Mouse (Mus musculus) liver, embryonic 15.5 days (tissue): ENCODE measurements around the gene Tmem176b. TPM values are rescaled to one million over a fixed set of nuclear protein-coding genes. Genes with fewer than 3 reads are reported as not detected.

Experiments
- ATAC-seq: fragments of 200-750 bp; cut with Nextera tagmentation; 2 replicates; pipeline ENCODE4 v1.8.0; 2017; ENCODE audit warnings: moderate number of reproducible peaks, mild to moderate bottlenecking, moderate library complexity; ENCODE audit not compliant: insufficient read depth
- H3K27ac ChIP-seq: fragments of 300-500 bp; sonication (generic); replicated peaks from 2 replicates; pipeline ENCODE4 v1.5.1; 2015; ENCODE audit warnings: mild to moderate bottlenecking, inconsistent platforms
- H3K27me3 ChIP-seq: fragments of 300-500 bp; sonication (generic); 2 replicates; pipeline ENCODE4 v1.6.1; 2015; ENCODE audit warnings: mild to moderate bottlenecking, inconsistent platforms
- H3K36me3 ChIP-seq: fragments of 300-500 bp; sonication (generic); replicated peaks from 2 replicates; pipeline ENCODE4 v1.6.1; 2015; ENCODE audit warnings: moderate library complexity, mild to moderate bottlenecking, inconsistent platforms
- H3K4me1 ChIP-seq: fragments of 300-500 bp; sonication (generic); replicated peaks from 2 replicates; pipeline ENCODE4 v1.6.1; 2015; ENCODE audit warnings: inconsistent platforms
- H3K4me2 ChIP-seq: fragments of 300-500 bp; sonication (generic); 2 replicates; pipeline ENCODE4 v1.6.1; 2015; ENCODE audit warnings: moderate library complexity, mild to moderate bottlenecking, inconsistent platforms
- H3K4me3 ChIP-seq: fragments of 300-500 bp; sonication (generic); replicated peaks from 2 replicates; pipeline ENCODE4 v1.5.1; 2015; ENCODE audit warnings: mild to moderate bottlenecking, inconsistent platforms
- H3K9ac ChIP-seq: fragments of 300-500 bp; sonication (generic); 2 replicates; pipeline ENCODE4 v1.6.1; 2015; ENCODE audit warnings: moderate library complexity, mild to moderate bottlenecking, inconsistent platforms
- H3K9me3 ChIP-seq: fragments of 300-500 bp; sonication (generic); replicated peaks from 2 replicates; pipeline ENCODE4 v1.6.1; 2016; ENCODE audit warnings: inconsistent platforms
- WGBS: fragments of 180-500 bp; shearing (Covaris S2); methylation state at CpG from one replicate; pipeline ENCODE4 v1.1.7; 2015; ENCODE audit warnings: mixed read lengths; ENCODE audit not compliant: insufficient replicate concordance; 5-methylcytosine and 5-hydroxymethylcytosine counted together
- polyA plus RNA-seq: library from polyadenylated mRNA; unstranded; fragments of >200 nt; fragmentation: Nextera tagmentation; extraction: Ambion mirVana; gene quantifications from 2 replicates; pipeline ENCODE4 v1.2.1, GENCODE M21; 2015

Tmem176b gene
- polyA plus RNA-seq, 1 experiment from 2014 or later = 182 TPM

DNA sequence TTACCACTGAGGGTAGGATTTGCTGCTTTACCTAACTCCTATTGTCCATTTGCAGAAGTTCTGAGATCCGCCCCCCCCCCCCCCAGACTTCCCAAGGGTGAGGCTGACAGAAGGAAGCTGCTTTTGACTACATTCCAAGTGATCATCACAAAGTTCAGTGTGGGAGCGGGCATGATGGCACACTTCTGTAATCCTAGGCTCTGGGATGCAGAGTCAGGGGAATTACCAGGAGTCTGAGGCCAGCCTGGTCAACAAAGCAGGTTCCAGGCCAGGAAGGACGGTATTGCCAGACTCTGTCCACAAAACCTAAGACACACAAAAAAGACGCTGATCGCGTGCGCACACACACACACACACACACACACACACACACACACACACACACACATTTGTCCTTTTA is 22.2 kb upstream of the Tmem176b start:
- no peaks in the 10 kb centered on the region; the same call in 1 of the 2 replicates for H3K4me1 ChIP-seq
- H3K27ac ChIP-seq = no peak overlapping the region
- no peaks in the 10 kb centered on the region for H3K36me3 ChIP-seq
- no peaks in the 10 kb centered on the region for H3K27me3 ChIP-seq
- no peak overlapping the region for H3K9ac ChIP-seq
- WGBS = 65% methylated on average over 7 of the region's 7 CpGs
- H3K4me2 ChIP-seq = no peak overlapping the region
- no peak overlapping the region for H3K4me3 ChIP-seq
- no peaks in the 10 kb centered on the region for H3K9me3 ChIP-seq
- ATAC-seq = no peak

DNA sequence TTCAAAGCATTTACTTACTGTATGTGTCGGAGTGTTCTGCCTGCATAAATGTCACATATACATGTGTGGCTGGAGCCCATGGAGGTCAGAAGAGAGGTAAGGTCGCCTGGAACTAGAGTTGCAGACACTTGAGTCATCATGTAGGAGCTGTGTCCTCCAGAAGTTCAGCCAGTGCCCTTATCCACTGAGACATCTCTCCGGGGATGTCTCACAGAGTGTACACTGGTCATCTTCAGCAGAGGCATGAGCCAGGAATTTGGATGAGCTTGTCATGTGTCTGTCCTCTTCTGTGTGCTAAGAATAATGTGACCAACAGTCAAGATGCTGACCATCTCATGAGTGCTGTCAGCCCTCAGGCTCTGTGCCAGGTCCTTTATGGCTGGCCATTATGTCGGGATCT is 21.5 kb upstream of the Tmem176b start:
- no peak for ATAC-seq
- no peak overlapping the region for H3K4me3 ChIP-seq
- no peak overlapping the region for H3K27ac ChIP-seq
- H3K27me3 ChIP-seq = no peaks in the 10 kb centered on the region
- H3K9ac ChIP-seq = no peak overlapping the region
- H3K9me3 ChIP-seq = no peaks in the 10 kb centered on the region
- H3K36me3 ChIP-seq = no peaks in the 10 kb centered on the region
- no peaks in the 10 kb centered on the region; the same call in 1 of the 2 replicates for H3K4me1 ChIP-seq
- H3K4me2 ChIP-seq = no peak overlapping the region
- 55% methylated on average over 4 of the region's 4 CpGs for WGBS

DNA sequence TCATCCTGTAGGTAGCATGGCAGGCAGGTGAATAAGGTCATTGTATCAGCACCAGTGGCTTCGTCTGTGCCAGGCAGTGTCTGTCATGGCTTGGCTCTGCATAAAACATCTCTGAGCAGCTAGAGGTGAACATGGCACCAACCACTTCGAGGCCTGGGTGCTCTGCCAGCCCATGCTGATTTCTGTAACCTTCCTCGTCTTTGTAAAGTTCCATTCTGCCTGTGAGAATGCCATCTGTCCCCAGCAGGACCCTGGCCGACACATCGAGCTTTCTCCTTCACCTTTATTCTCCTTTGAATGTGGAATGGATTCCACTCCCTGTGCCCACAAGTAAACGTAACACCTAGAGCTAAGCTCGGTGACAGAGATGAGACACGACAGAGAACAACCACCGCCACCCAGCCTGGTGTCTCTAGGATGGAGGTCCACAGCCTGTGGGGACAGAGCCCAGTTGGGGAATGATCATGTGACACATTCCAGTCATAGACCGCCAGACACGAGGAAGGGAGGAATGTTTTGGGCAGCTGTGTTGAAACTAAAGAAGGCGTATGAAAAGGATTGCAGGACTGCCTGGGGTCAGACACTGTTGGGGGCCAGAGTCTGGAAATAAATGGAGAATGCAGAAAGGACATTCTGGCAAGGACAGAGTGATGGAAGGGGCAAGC is 20.5 kb upstream of the Tmem176b start:
- Histone ChIP-seq H3K4me2 (no peak overlapping the region), H3K9me3 (no peaks in the 10 kb centered on the region), H3K36me3 (no peaks in the 10 kb centered on the region), H3K27me3 (no peaks in the 10 kb centered on the region), H3K4me1 (no peaks in the 10 kb centered on the region; the same call in 1 of the 2 replicates), H3K27ac (no peak overlapping the region), H3K4me3 (no peak overlapping the region), H3K9ac (no peak overlapping the region)
- ATAC-seq = no peak
- WGBS = 68% methylated on average over 12 of the region's 12 CpGs

DNA sequence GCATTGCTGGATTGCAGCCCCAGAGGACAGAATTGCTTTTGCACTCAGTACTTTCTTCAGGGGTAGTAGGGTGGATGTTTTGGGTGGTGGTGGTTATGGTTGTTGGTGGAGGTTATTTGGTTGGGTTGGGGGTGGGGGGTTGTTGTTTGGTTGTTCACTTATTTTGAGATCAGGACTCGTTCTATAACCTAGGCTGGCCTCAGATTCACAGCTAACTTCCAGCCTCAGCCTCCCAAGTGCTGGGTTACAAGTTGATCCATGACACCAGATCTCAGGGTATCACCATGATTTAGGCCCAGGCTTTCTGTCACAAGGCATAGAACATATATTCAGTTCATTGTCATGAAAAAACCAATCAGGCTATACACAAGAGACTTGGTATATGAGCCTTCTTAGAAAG is 19.6 kb upstream of the Tmem176b start:
- Histone ChIP-seq H3K36me3 (no peaks in the 10 kb centered on the region), H3K27ac (no peak overlapping the region), H3K4me2 (no peak overlapping the region), H3K27me3 (no peaks in the 10 kb centered on the region), H3K9me3 (no peaks in the 10 kb centered on the region), H3K4me3 (no peak overlapping the region), H3K4me1 (no peaks in the 10 kb centered on the region; the same call in 1 of the 2 replicates), H3K9ac (no peak overlapping the region)
- WGBS = 27% methylated on average over 1 of the region's 1 CpGs
- no peak for ATAC-seq

DNA sequence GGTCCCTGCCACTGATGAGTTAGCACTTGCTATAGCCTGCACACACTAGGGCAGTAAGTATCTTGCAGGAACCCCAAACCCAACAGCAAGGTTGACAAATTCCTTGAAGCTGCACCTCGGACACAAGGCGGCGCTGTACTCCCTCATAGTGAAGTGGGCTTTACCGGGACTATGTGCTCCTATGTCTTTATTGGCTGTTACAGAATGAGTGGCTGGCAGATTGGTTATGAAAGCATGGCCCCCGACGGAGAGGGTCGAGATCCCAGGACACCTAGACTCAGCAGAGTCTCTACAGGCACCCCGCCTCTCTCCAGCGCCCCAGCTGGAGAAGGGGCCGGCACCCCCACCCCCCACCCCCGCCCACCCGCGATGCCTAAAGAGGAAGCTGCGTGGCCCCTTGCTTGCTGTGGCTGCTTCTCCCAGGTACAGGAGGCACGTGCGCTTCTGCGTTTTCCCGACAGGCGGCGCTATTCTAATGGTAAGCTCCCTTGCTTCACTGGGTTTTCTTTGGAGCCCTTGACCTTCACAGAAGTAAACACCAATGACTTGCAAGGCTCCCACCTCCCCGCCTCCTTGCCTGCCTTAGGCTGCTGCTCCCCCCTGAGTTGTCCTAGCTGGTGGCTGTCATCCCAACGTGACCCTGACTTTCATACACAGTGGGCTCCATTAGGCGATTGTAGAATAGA is 19.0 kb upstream of the Tmem176b start:
- peak overlapping the region; percentile 50 for H3K4me2 ChIP-seq
- no peak overlapping the region for H3K27ac ChIP-seq
- H3K27me3 ChIP-seq = no peaks in the 10 kb centered on the region
- WGBS = 6% methylated on average over 23 of the region's 23 CpGs
- H3K9me3 ChIP-seq = no peaks in the 10 kb centered on the region
- H3K9ac ChIP-seq = no peak overlapping the region
- H3K4me1 ChIP-seq = no peaks in the 10 kb centered on the region; the same call in 1 of the 2 replicates
- H3K4me3 ChIP-seq = peak overlapping the region; percentile 36
- H3K36me3 ChIP-seq = no peaks in the 10 kb centered on the region
- ATAC-seq = no peak; the same call in 1 of the 2 replicates

DNA sequence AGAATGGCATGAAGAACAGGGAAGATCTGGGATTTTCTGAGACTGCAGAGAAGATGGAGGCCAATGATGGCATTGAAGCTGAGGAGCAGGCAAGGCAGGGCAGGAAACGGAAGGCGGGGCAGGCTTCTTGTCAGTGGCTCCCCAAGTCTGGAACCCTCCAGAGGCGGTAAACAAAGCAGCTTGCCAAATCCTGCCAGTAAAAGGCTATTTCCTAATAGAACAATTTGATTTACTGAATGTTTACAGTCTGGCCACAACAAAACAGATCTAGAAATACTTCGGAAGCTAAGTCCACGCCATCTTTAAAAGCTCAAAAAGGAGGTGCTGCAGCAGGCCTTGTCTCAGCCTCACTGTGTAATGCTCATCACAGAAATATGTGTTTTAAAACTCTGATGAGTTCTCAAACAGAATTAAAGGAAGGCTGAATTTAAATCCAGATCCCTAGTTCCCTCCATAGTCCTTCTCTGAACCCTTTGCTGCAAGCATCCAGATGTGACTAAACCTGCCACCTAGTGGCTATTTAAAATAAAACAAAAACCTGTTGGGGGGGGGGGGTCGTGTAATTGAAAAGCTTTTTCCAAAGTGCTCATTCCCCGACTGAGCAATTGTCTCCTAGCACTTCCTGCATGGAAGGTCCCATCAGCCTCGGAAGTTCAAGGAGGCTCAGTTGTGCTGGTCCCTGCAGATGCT is 16.5 kb upstream of the Tmem176b start:
- ATAC-seq = no peak
- no peak overlapping the region for H3K4me2 ChIP-seq
- no peaks in the 10 kb centered on the region; the same call in 1 of the 2 replicates for H3K4me1 ChIP-seq
- no peak overlapping the region for H3K27ac ChIP-seq
- H3K27me3 ChIP-seq = no peaks in the 10 kb centered on the region
- H3K36me3 ChIP-seq = no peaks in the 10 kb centered on the region
- WGBS = 38% methylated on average over 8 of the region's 8 CpGs
- H3K9ac ChIP-seq = no peak overlapping the region
- no peaks in the 10 kb centered on the region for H3K9me3 ChIP-seq
- H3K4me3 ChIP-seq = no peak overlapping the region

DNA sequence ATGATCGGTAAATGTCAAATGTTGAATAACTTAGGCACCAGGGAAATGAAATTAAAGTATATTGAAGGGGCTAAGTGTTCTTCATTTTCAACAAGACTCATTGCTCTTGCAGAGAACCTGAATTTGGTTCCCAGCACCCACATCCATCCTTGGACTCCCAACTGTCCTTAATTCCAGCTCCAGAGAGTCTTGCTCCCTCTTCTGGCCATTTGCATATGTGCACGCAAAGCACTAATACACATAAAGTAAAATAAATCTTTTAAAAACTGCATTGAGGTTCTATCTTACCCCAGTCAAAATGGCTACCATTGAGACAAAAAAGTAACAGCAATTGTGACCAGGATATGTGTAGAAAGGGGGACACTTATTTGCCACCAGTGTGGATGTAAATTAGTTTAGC is 12.9 kb upstream of the Tmem176b start:
- WGBS = 74% methylated on average over 2 of the region's 2 CpGs
- ATAC-seq = no peak

DNA sequence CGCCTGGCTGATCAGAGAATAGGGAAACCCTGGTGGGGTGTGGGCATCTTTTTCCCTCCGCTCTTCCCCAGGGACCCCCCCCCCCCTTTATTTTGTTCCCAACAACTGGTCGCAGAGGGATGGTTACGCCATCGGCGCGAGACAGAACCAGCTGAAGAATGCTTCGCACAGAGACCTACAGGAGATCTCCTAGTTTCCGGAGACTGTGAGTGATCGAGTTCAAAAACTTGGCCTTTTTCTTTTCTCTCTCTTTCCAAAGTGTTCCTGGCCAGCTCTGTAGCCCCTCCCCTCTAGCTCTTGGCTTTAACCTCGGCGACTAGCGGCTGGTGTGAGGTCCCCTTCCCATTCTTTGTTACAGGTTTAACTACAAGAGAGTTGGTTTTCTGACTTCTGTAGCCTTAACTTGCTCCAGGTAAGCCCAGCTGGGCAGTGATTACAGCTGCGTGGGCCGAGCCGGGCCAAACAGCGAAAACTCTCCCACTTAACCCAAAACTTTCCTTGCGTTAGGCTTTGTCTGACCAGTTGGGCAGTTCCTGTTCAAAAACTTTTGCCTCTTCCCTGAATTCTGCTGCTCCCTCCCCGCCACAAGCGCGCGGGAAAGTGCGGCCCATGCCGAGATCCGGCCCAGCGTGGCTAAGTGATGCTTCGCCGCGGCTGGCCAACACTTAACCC is 10.7 kb upstream of the Tmem176b start:
- Histone ChIP-seq H3K27me3 (peaks cover 9% of the 10 kb centered on the region; the same call in 1 of the 2 replicates), H3K4me1 (no peaks in the 10 kb centered on the region), H3K4me3 (peak overlapping the region; percentile 23), H3K4me2 (peak overlapping the region; percentile 52), H3K36me3 (no peaks in the 10 kb centered on the region), H3K9me3 (no peaks in the 10 kb centered on the region), H3K27ac (no peak overlapping the region), H3K9ac (no peak overlapping the region)
- ATAC-seq = no peak
- 4% methylated on average over 28 of the region's 29 CpGs for WGBS

More for the DNA sequence above, 12.9 kb upstream of the Tmem176b start:
- H3K9me3 ChIP-seq = no peaks in the 10 kb centered on the region
- H3K4me2 ChIP-seq = no peak overlapping the region
- H3K36me3 ChIP-seq = no peaks in the 10 kb centered on the region
- H3K4me3 ChIP-seq = no peak overlapping the region
- H3K4me1 ChIP-seq = no peaks in the 10 kb centered on the region
- H3K27me3 ChIP-seq = peaks cover 9% of the 10 kb centered on the region; the same call in 1 of the 2 replicates
- no peak overlapping the region for H3K9ac ChIP-seq
- no peak overlapping the region for H3K27ac ChIP-seq

DNA sequence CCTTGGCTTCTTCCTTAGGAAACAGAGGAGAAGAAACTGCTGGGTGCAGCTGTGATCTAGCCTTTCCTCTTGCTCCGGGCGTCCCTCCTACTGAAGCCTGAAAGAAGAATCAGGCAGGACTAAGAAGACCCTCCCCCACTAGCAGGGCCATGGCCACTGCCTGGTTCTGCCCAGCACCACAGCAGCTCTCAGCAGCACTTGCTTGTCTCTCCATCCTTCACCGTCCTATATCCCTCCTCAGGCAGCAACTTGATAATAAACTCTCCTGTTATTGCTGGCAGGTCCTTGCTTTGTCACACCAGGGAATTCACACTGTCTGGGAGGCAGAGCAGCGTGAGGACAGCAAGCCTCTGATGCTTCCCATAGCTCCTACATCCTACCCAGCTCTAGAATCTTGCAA is 3.8 kb upstream of the Tmem176b start:
- Histone ChIP-seq H3K9me3 (no peaks in the 10 kb centered on the region), H3K4me1 (no peaks in the 10 kb centered on the region)

DNA sequence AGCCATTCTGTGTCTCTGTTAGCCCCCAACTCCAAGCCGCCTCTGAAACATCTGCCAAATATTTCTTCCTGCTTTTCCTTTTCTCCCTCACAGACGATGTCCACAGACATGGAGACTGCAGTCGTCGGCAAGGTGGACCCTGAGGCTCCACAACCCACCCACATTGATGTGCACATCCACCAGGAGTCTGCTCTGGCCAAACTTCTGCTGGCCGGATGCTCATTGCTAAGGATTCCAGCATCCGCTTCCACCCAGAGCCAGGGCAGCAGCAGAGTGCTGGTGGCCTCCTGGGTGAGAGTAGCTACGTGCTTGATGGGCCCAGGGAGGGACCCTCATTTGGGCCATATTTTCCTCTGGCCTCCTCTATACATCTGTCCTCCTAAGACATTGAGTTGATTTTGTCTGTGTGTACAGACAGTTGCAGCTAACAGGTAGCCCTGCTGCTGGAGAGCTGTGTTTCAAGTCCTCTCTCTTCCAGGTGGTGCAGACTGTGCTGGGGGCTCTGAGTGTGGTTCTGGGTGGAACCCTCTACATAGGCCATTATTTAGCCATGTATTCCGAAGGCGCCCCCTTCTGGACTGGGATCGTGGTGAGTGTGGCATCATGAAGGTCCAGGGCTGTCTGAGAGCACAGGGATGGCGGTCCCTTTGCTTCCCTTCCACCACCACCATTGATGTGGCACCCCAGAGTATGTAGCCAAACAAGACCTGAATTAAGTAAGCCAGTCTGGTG is 981 bp upstream of the Tmem176b start:
- peak overlapping the region; percentile 6; the same call in 1 of the 2 replicates for H3K9ac ChIP-seq
- peak overlapping the region; percentile 57; the same call in 1 of the 2 replicates for H3K27ac ChIP-seq
- 43% methylated on average over 11 of the region's 11 CpGs for WGBS

More for the DNA sequence above, 3.8 kb upstream of the Tmem176b start:
- ATAC-seq = no peak
- H3K27ac ChIP-seq = no peak overlapping the region
- no peak overlapping the region for H3K9ac ChIP-seq
- WGBS = 58% methylated on average over 4 of the region's 4 CpGs
- H3K27me3 ChIP-seq = no peaks in the 10 kb centered on the region
- no peaks in the 10 kb centered on the region for H3K36me3 ChIP-seq
- H3K4me3 ChIP-seq = no peak overlapping the region
- no peak overlapping the region for H3K4me2 ChIP-seq

More for the DNA sequence above, 981 bp upstream of the Tmem176b start:
- H3K27me3 ChIP-seq = no peaks in the 10 kb centered on the region
- peak overlapping the region; percentile 50 for H3K4me2 ChIP-seq
- no peaks in the 10 kb centered on the region for H3K9me3 ChIP-seq
- H3K4me3 ChIP-seq = peak overlapping the region; percentile 44
- no peak for ATAC-seq
- no peaks in the 10 kb centered on the region; the same call in 1 of the 2 replicates for H3K36me3 ChIP-seq
- peaks cover 10% of the 10 kb centered on the region; the same call in 1 of the 2 replicates for H3K4me1 ChIP-seq
